Mouse (Mus musculus) gastrocnemius, adult 2 months (tissue): ENCODE measurements at regions not wholly inside any gene's neighbourhood (a gene's known extent, or its start where the extent isn't known, plus 50 kb on each side); places are given as distances from the start of the nearest gene placed in this dataset.
A peak's percentile ranks its signal among the peaks of the same experiment; 100 is the strongest.
"Not testable (repeated sequence)": the region's sequence is repeated elsewhere in the genome, so short reads cannot be mapped to it uniquely, and the experiment has no call there.

Source experiments
- DNase-seq: peaks from one replicate; pipeline ENCODE4 v3.0.0; 2022
- H3K27ac ChIP-seq: fragments of 200-600 bp; 2 replicates; pipeline ENCODE4 v1.8.1; 2022; ENCODE audit warnings: mild to moderate bottlenecking
- H3K4me3 ChIP-seq: fragments of 200-600 bp; 2 replicates; pipeline ENCODE4 v1.8.1; 2022; ENCODE audit warnings: mild to moderate bottlenecking, moderate library complexity
- CTCF ChIP-seq: fragments of 200-600 bp; IDR thresholded peaks from 2 replicates; pipeline ENCODE4 v1.8.1; 2022; ENCODE audit warnings: antibody characterized with exemption, mild to moderate bottlenecking, moderate library complexity
- intact Hi-C: fragments of 180-260 bp; cut with DNase I; formaldehyde crosslinking; loops from one replicate; pipeline ENCODE4 v1.15.1; 2025

DNA sequence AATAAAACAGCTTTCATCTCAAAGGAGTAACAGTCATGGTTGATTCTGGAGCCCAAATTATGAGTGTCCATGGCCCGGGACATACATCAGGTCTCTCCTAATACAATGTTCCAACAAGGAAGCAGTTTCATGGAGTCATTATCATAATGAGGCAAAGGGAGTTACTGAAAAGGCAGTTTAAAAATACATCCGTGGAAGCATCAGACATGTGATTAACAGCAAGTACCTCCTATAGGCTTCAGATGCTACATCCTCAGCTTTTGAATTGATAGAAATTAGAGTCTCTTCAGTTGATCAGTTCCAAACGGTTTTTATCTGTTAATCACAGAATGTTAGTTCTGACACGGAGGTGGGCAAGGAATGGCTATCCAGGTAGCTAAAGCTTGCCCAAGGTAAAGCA, 110.5 kb downstream of the Rchy1 start:
- intact Hi-C loops, result no loop called here

DNA sequence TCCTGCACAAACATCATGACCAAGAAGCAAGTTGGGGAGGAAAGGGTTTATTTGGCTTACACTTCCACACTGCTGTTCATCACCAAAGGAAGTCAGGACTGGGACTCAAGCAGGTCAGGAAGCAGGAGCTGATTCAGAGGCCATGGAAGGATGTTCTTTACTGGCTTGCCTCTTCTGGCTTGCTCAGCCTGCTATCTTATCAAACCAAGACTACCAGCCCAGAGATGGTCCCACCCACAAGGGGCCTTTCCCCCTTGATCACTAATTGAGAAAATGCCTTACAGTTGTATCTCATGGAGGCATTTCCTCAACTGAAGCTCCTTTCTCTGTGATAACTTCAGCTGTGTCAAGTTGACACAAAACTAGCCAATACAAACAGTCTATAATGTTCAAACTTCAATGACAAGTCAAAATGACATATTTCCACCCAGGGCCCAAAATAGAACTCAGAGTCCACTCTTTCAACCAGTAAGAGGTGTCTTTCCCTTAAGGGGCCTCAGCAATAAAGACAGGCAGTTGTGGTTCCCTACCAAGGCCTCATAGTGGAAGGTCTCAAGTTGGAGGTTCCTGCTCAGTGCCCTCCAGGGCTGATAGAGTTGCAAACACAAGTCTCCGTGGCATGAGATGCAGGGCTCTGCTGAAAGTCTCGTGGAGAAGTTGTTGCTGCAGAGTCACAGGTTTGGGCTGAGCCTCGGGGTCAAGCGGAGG, 111.9 kb downstream of the Rchy1 start:
- DNase-seq, H3K27ac ChIP-seq, intact Hi-C loops, H3K4me3 ChIP-seq: not testable (repeated sequence)

More for the DNA sequence above, 110.5 kb downstream of the Rchy1 start:
- no peak overlapping the region for H3K4me3 ChIP-seq
- no peak overlapping the region for H3K27ac ChIP-seq
- no peak for TF ChIP-seq CTCF
- DNase-seq, result no peak

DNA sequence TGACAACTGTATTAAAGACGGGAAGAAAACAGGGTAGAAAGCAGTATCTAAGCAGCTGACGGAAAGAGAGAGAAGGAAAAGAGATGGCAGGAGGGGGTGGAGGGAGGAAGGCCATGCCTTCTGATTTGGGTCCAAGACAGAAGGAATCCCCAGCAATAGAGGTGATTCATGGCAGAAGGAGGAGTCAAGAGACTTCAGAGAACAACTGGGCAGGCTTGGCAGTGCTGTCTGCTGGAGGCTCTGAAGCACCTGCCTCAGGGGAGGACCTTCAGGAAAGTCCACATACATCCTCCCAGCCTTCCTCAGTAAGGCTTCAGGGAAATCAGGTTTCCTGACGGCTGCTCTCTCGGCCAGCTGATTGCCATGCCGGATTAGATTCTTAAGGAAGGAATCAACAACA, 112.4 kb downstream of the Rchy1 start:
- Histone ChIP-seq H3K4me3 (no peak overlapping the region), H3K27ac (no peak overlapping the region)
- no peak for DNase-seq
- intact Hi-C loops, result no loop called here
- no peak for TF ChIP-seq CTCF

DNA sequence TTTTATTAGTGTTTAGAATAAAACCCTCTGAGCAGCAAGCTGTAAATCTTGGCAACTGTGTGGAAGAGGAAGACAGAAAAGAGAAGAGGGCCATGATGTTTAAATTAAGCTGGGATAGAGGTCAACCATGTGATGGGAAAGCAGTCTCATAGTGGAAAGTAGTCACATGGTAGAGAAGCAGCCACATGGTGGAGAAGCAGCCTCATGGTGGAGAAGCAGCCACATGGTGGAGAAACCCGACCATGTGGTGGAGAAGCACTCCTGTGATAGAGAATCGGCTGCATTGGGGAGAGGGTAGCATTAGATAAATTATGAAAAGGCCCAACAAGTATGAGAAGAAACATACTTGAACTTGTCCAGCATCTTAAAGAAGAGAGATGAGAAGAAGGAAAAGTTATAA, 113.3 kb downstream of the Rchy1 start:
- intact Hi-C loops, result no loop called here
- DNase-seq, result no peak
- no peak for TF ChIP-seq CTCF
- H3K27ac ChIP-seq, result no peak overlapping the region
- H3K4me3 ChIP-seq, result no peak overlapping the region

DNA sequence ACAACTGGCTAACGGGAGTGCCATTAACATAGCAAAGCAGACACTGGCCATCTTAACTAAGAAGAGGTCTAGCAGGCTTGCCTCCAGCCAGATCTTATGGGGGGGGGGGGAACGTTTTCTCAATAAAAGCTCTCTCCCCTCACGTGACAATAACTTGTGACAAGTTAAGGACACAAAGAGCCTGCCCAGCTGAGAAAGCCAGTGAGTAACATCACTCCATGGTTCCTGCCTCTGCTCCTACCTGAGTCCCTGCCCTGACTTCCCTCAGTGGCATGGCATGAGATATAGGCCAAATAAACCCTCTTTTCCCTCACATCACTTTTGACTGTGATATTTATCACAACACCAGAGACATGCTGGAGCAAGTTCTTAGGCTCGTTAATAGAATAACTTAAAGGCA, 113.8 kb downstream of the Rchy1 start:
- intact Hi-C loops, result no loop called here
- no peak for DNase-seq
- no peak for TF ChIP-seq CTCF
- H3K27ac ChIP-seq, result no peak overlapping the region
- no peak overlapping the region for H3K4me3 ChIP-seq

DNA sequence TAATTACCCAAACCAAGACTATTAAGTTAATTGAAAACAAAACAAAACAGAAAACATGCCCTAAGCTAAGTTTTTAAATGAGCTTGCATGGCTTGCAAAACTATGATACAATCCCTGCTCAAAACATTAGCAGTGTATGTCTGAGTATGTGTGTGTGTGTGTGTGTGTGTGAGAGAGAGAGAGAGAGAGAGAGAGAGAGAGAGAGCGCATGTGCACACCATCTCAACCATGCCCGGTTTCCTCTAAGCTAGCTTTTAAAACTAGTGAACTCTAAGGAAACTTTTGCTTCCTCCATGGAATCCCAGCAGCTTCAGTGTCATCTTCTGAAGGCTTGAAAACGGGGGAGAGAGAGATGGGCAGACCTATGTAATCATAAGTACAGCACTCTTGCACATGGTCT, 114.3 kb downstream of the Rchy1 start:
- Histone ChIP-seq H3K27ac (no peak overlapping the region), H3K4me3 (no peak overlapping the region)
- no peak for DNase-seq
- TF ChIP-seq CTCF, result no peak
- intact Hi-C loops, result no loop called here

GRCm38 (mm10) chr5:91843044-91843443, 119.8 kb downstream of the Rchy1 start:
- no peak for DNase-seq
- intact Hi-C loops, result no loop called here
- H3K27ac ChIP-seq, result peak overlapping the region; percentile 12; the same call in 1 of the 2 replicates
- no peak for TF ChIP-seq CTCF
- H3K4me3 ChIP-seq, result no peak overlapping the region

DNA sequence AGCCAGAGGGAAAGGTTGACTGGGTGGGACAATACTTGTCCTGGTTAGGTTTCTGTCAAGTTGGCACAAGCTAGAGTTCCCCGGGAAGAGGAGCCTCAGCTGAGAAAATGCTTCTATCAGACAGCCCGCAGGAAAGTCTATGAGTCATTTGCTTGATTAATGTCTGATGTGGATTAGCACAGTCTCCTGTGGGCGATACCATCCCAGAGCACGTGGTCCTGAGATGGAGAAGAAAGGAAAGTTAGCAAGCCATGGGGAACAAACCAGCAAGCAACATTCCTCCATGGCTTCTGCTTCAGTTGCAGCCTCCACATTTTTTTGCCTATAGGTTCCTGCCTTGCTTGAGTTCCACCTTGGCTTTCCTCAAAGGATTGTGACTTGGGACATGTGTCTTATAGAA, 121.8 kb downstream of the Rchy1 start:
- Histone ChIP-seq H3K27ac (no peak overlapping the region), H3K4me3 (no peak overlapping the region)
- no peak for DNase-seq
- intact Hi-C loops, result no loop called here
- TF ChIP-seq CTCF, result no peak

- no peak for TF ChIP-seq CTCF
- no peak for DNase-seq
- Histone ChIP-seq H3K4me3 (no peak overlapping the region), H3K27ac (no peak overlapping the region)
- intact Hi-C loops, result no loop called here
Observed at GRCm38 (mm10) chr5:91828481-91828880, 134.4 kb downstream of the Rchy1 start.

GRCm38 (mm10) chr5:91826636-91827035, 136.2 kb downstream of the Rchy1 start:
- TF ChIP-seq CTCF, result no peak
- Histone ChIP-seq H3K4me3 (no peak overlapping the region), H3K27ac (no peak overlapping the region)
- no peak for DNase-seq
- intact Hi-C loops, result no loop called here

GRCm38 (mm10) chr5:91822844-91823576, 139.9 kb downstream of the Rchy1 start:
- Histone ChIP-seq H3K4me3 (no peak overlapping the region), H3K27ac (no peak overlapping the region)
- no peak for DNase-seq
- TF ChIP-seq CTCF, result no peak
- intact Hi-C loops, result no loop called here

GRCm38 (mm10) chr5:91818800-91819199, 144.1 kb downstream of the Rchy1 start:
- DNase-seq, result no peak
- Histone ChIP-seq H3K27ac (no peak overlapping the region), H3K4me3 (no peak overlapping the region)
- intact Hi-C loops, result no loop called here
- no peak for TF ChIP-seq CTCF

DNA sequence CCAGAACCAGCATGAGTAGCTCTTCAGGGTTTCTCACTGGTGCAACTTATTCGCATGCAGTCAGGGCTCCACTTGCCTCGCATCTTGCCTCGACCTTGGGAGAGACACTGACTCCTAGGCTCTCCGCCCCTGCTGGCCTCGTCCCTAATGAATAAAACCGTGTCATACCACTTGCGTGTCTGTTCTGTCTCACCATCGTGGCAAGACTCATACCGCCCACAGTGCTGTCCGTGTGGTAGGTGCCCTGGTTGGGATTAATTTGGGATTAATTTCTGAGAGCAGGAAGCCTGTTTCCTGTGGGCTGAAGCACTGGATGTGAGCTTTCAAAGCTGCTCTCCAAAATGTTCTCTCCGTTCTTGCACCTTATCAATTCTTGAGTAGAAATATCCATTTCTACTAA, 144.7 kb downstream of the Rchy1 start:
- intact Hi-C loops, result no loop called here
- no peak for TF ChIP-seq CTCF
- DNase-seq, result no peak
- H3K27ac ChIP-seq, result no peak overlapping the region
- no peak overlapping the region for H3K4me3 ChIP-seq
